Mouse (Mus musculus) spleen, postnatal 4 days (tissue): ENCODE results near the gene Nanos2.

ENCODE experiments used
- DNase-seq, 2 experiments: peaks; one replicate each; pipeline ENCODE4 v3.0.0; 2022; ENCODE audit warnings: low spot score in 2 of 2

Nanos2 gene

GRCm38 (mm10) chr7:19016042-19016441 is 28.8 kb downstream of the Nanos2 start:
- DNase-seq: no peak

GRCm38 (mm10) chr7:19017909-19018308 is 30.7 kb downstream of the Nanos2 start:
- no peak for DNase-seq

- no peak for DNase-seq
Measured at GRCm38 (mm10) chr7:19021048-19021447, 33.8 kb downstream of the Nanos2 start.

DNA sequence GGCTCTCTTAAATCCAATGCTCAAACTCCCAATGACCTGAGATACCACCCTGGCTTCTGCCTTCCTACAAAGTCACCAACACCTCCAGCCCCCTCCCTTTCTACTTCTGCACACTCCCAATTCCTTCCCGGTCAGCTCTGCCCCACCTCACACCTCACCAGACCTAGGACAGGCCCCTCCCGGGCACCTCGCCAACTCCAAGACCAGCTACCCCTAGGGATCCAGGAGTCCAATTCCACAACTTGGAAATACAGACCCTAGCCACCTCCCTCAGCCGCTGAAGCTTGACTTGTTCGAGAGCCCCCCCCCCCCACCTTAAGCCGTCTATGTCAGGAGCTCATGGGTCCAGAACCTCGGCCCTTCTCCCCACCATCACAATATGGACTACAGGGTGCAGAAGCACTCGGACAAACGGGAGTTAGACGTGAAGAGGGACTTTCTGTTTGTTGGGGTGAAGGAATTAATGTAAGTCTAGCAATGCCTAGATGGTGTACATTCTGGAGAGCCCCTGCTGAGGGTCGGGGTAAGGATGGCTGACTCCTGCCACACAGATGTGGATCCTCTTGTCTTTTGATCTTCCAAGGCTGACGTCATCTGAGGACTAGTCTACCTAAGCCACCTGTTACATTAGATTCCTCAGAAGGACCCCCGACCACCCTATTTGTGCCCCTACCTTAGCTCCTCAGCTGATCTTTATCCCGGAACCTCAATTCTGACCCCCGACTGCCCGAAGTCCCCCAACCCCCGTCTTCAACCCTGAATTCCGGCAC is 35.2 kb downstream of the Nanos2 start:
- no peak for DNase-seq

DNA sequence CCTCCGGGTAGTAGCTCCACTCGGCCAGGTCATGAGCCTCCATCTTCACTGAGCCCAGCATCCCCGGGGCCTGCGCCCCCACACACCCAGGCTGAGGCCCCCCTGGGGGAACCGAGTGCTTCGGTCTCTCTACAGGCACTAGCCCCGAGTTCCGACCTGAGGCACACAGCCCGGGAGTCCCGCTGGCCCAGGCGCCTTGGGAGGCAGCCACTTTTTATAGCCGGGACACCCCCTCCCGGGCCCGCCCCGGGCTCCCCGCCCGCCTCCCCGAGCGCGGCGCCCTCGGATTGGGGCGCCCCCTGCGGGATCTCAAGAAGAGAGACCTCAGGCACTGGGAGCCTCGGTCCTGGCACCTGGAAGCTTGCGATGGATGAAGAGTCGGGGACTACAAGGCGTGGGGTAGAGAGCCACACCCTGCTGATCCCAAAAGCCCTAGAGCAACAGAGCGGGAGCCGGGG is 36.2 kb downstream of the Nanos2 start, which contains the start of gene Foxa3:
Gene Foxa3, minus strand, starts transcription at position 182 of the 458 bp plus-strand sequence.
- DNase-seq: peak; percentile 32 to 73

DNA sequence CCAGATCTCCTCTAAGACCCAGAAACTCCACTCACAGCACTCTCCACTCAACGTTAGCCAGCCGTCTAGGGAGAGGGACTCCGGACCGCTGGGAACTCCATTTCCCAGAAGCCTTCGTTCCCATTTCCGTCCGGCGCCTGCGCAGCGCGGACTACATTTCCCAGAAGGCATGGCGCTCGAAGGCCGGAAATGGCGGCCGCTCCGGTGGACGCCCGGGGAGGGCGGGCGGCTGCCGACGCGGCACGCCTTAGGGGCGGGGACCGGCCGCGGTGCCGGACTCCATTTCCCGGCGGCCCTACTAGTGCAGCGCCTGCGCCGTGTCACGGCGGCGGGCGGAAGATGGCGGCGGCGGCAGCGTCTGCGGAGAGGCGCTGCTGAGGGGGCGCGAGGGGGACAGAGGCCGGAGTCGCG is 36.9 kb downstream of the Nanos2 start, which contains the start of gene Sympk:
Gene Sympk, plus strand, starts transcription at position 282 of the 411 bp plus-strand sequence.
- DNase-seq: peak; percentile 95 to 96

GRCm38 (mm10) chr7:19024581-19025255 is 37.5 kb downstream of the Nanos2 start:
- peak; percentile 42 to 79 for DNase-seq

- no peak for DNase-seq
Measured at GRCm38 (mm10) chr7:19028067-19028466, 40.9 kb downstream of the Nanos2 start.

GRCm38 (mm10) chr7:19029084-19029653 is 42.0 kb downstream of the Nanos2 start:
- peak; percentile 62 to 86 for DNase-seq

DNA sequence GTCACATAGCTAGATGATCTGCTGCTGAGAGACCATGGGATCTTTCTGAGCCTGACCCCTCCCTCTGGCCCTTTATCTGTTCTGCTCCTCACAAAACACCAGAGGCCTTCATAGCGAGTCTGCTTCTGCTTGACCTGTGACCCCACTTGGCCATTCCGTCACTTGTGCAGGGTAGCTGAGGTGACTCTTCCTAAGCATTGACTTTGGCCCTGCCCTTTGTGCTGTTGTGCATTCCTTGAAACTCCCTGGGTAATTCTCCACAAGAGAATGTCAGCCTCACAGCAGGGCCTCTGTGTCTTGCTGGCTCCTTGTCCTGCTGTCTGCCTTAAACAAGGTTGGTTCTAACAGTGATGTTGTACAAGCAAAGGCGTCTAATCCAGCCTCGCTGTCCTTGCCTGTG is 44.4 kb downstream of the Nanos2 start:
- no peak for DNase-seq
